Mouse (Mus musculus) liver, adult 2 months (tissue): ENCODE measurements around the gene Kif1b. TPM values are rescaled to one million over a fixed set of nuclear protein-coding genes. Genes with fewer than 3 reads are reported as not detected.
"Not testable (repeated sequence)": the region's sequence is repeated elsewhere in the genome, so short reads cannot be mapped to it uniquely, and the experiment has no call there.

Source experiments
- DNase-seq: peaks from one replicate; pipeline ENCODE4 v3.0.0-alpha.2; 2011; ENCODE audit warnings: low read depth, low spot score; ENCODE audit errors: extremely low read depth
- H3K27ac ChIP-seq: fragments of 200-500 bp; replicated peaks from 2 replicates; pipeline ENCODE4 v1.5.1; 2012; ENCODE audit warnings: low read depth, mild to moderate bottlenecking, control low read depth, inconsistent platforms, low read length; ENCODE audit not compliant: insufficient read depth
- H3K27me3 ChIP-seq: fragments of 200-500 bp; 2 replicates; pipeline ENCODE4 v1.6.1; 2012; ENCODE audit warnings: mild to moderate bottlenecking, moderate library complexity, low read length, inconsistent platforms; ENCODE audit not compliant: control insufficient read depth, insufficient read depth
- H3K36me3 ChIP-seq: fragments of 200-500 bp; 2 replicates; pipeline ENCODE4 v1.6.1; 2012; ENCODE audit warnings: low read length, inconsistent platforms; ENCODE audit not compliant: control insufficient read depth, insufficient read depth
- H3K4me1 ChIP-seq: fragments of 200-500 bp; 2 replicates; pipeline ENCODE4 v1.6.1; 2011; ENCODE audit warnings: low read length; ENCODE audit not compliant: control insufficient read depth, insufficient read depth
- H3K4me3 ChIP-seq: fragments of 200-500 bp; 2 replicates; pipeline ENCODE4 v1.5.1; 2011; ENCODE audit warnings: low read depth, mild to moderate bottlenecking, control low read depth, low read length, moderate library complexity; ENCODE audit not compliant: insufficient read depth
- H3K79me2 ChIP-seq: fragments of 200-500 bp; 2 replicates; pipeline ENCODE4 v1.6.1; 2012; ENCODE audit warnings: inconsistent platforms, mild to moderate bottlenecking, low read length, moderate library complexity; ENCODE audit not compliant: control insufficient read depth, insufficient read depth
- H3K9ac ChIP-seq: fragments of 200-500 bp; 2 replicates; pipeline ENCODE4 v1.6.1; 2012; ENCODE audit warnings: low read depth, mild to moderate bottlenecking, control low read depth, inconsistent platforms, low read length
- CTCF ChIP-seq: fragments of 200-500 bp; IDR thresholded peaks from 2 replicates; pipeline ENCODE4 v1.5.1; 2011; ENCODE audit warnings: low read depth, low read length, control low read depth
- POLR2A ChIP-seq: fragments of 200-500 bp; IDR thresholded peaks from 2 replicates; pipeline ENCODE4 v1.6.1; 2011; ENCODE audit warnings: low read length, control low read depth; ENCODE audit not compliant: insufficient read depth; ENCODE audit errors: extremely low read depth
- WGBS: fragments of 180-500 bp; shearing (Covaris S2); methylation state at CpG from one replicate; pipeline ENCODE4 v1.1.7; 2018; 5-methylcytosine and 5-hydroxymethylcytosine counted together
- polyA plus RNA-seq: library from polyadenylated mRNA; depleted of rRNA; stranded (reverse); fragments of >200 nt; gene quantifications from 2 replicates; pipeline ENCODE4 v1.2.3, GENCODE M21; 2012
- total RNA-seq: library from RNA; depleted of rRNA; stranded (reverse); fragments of >200 nt; gene quantifications from 2 replicates; pipeline ENCODE4 v1.2.3, GENCODE M21; 2014

Kif1b gene
- total and polyA plus RNA-seq, 2 experiments: 41.2 to 74.4 TPM

DNA sequence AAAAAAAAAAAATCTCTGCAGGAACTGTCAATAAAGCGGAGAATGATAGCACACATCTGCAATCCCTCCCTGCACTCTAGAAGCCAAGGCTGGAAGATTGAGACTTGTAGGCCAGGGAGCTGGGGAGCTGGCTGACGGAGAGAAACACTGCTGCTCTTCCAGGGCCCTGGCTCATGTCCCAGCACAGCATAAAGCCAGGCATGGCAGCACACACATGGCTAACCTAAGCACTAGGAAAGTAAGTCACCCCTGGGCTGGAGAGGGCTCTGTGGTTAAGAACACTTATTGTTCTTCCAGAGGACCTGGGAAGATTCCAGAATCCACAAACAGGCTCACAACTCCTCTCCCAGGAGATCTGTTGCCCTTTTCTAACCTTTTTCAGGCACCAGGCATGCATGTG, 134.8 kb downstream of the Kif1b start:
- no peak overlapping the region for H3K9ac ChIP-seq
- peak; percentile 28 for DNase-seq
- H3K27me3 ChIP-seq: no peaks in the 10 kb centered on the region
- H3K4me1 ChIP-seq: peaks cover 18% of the 10 kb centered on the region
- H3K36me3 ChIP-seq: peaks cover 4% of the 10 kb centered on the region; the same call in 1 of the 2 replicates
- H3K79me2 ChIP-seq: no peaks in the 10 kb centered on the region
- 52% methylated on average over 2 of the region's 2 CpGs for WGBS
- no peak overlapping the region for H3K27ac ChIP-seq
- H3K4me3 ChIP-seq: no peak overlapping the region
- TF ChIP-seq CTCF (no peak), POLR2A (no peak)

DNA sequence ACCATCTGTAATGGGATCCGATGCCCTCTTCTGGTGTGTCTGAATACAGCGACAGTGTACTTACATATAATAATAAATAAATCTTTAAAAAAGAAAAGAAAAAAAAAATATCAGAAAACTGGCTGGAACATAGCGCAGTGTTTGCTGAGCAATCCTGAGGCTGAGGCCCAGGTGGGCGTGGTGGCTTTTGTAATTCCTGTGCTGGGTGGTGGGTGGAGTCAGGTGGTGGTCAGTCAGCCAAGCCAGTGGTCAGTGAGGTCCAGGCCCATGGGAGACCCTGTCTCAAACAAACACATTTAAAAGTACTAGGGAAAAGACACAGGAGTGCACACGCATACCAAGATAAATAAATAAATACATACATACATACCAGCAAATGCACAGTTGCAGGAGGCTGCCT, 135.4 kb downstream of the Kif1b start:
- TF ChIP-seq CTCF (no peak), POLR2A (no peak)

DNA sequence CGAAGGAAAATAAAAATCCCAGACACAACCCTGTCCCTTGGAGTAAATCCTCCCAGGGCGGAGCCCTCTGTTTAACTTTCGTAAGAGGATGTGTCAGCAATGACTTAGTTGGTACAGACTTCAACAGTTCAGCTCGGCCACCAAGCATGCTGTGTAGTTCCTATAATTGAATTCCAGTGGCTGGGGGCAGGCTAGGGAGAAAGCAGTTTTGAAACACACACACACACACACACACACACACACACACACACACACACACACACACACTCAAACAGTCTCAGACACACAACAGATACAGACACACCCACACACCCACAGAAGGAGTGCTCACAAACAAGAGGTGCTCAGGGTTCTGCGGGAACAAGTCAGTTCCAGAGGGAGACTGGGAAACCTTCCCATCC, 135.9 kb downstream of the Kif1b start:
- TF ChIP-seq POLR2A: no peak
- no peak for TF ChIP-seq CTCF
- Histone ChIP-seq H3K36me3 (peaks cover 4% of the 10 kb centered on the region; the same call in 1 of the 2 replicates), H3K27ac (peak overlapping the region; percentile 61), H3K79me2 (no peaks in the 10 kb centered on the region), H3K9ac (no peak overlapping the region), H3K4me3 (no peak overlapping the region), H3K4me1 (peaks cover 16% of the 10 kb centered on the region), H3K27me3 (no peaks in the 10 kb centered on the region)
- peak; percentile 69 for DNase-seq
- WGBS: 20% methylated on average over 5 of the region's 5 CpGs

More for the DNA sequence above, 135.4 kb downstream of the Kif1b start:
- Histone ChIP-seq H3K27ac (no peak overlapping the region), H3K4me1 (peaks cover 18% of the 10 kb centered on the region), H3K27me3 (no peaks in the 10 kb centered on the region), H3K79me2 (no peaks in the 10 kb centered on the region), H3K4me3 (no peak overlapping the region), H3K9ac (no peak overlapping the region), H3K36me3 (peaks cover 4% of the 10 kb centered on the region; the same call in 1 of the 2 replicates)
- peak; percentile 13 for DNase-seq
- 79% methylated on average over 5 of the region's 5 CpGs for WGBS

DNA sequence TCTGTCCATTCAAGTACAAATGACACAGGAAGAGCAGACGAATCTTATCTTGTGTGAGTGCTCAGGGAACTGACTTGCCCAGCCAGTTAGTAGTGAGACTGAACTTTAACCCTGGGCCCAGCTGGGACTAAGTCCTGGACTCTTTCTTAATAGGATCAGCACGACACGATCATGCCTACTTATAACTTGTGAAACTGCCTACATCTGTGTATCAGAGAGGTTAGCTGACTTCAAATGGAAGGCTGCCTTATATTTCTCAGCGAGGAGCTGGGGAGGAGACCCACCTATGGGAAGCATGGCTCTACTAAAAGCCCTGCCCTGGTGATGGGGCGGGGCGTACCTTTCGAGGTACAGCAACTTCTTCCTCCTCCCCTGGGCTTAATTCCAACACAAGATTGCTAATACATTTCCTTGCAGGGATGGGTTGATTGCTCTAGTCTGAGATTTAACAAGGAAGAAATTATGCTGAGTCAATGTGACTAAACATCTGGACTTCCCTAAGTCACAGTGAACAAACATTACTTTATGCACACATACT, 137.0 kb downstream of the Kif1b start:
- Histone ChIP-seq H3K4me1 (peaks cover 17% of the 10 kb centered on the region), H3K27me3 (no peaks in the 10 kb centered on the region), H3K27ac (peak overlapping the region; percentile 81), H3K79me2 (no peaks in the 10 kb centered on the region; the same call in 1 of the 2 replicates), H3K9ac (no peak overlapping the region), H3K4me3 (no peak overlapping the region), H3K36me3 (no peaks in the 10 kb centered on the region)
- peak; percentile 86 for DNase-seq
- 38% methylated on average over 7 of the region's 7 CpGs for WGBS
- TF ChIP-seq CTCF (no peak), POLR2A (no peak)

DNA sequence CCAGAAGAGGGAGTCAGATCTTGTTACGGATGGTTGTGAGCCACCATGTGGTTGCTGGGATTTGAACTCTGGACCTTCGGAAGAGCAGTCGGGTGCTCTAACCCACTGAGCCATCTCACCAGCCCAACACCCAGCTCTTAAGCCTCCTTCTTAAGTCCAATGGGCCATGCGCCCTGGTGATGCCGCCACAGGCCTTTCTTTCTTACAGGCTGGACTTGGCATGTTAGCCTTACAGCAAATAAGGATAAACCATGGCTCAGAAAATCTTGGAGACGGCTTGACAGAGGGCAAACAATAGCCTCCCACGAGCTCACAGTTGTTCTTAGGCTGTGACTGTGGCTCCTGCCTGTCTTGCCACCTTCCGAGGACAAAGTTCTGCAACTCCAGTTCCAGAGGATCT, 137.6 kb downstream of the Kif1b start:
- H3K27me3 ChIP-seq, DNase-seq, H3K4me3 ChIP-seq, H3K9ac ChIP-seq, H3K79me2 ChIP-seq, H3K36me3 ChIP-seq: not testable (repeated sequence)
- Histone ChIP-seq H3K27ac (peak overlapping the region; percentile 81), H3K4me1 (peaks cover 19% of the 10 kb centered on the region)
- 62% methylated on average over 7 of the region's 8 CpGs for WGBS

DNA sequence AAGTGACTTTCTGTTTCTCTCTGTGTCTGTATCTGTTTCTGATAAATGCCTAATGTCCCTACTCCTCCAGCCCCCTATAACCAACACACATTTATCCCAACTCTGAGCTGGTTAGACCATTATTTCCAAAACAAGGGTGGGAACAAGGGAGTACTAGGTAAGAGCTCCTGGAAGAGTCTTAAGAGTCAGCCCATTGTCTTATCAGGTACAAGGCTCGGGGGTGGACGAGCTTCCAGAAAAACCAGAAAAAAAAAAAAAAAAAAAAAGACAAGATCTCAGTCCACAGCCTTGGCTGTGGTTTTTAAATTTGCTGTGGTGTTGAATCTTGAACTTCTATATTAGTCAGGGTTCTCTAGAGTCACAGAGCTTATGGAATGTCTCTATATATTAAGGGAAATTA, 139.5 kb downstream of the Kif1b start:
- H3K27ac ChIP-seq: no peak overlapping the region
- TF ChIP-seq CTCF (no peak), POLR2A (no peak)
- no peak overlapping the region for H3K9ac ChIP-seq

More for the DNA sequence above, 139.5 kb downstream of the Kif1b start:
- Histone ChIP-seq H3K4me1 (peaks cover 19% of the 10 kb centered on the region), H3K4me3 (no peak overlapping the region), H3K36me3 (no peaks in the 10 kb centered on the region), H3K27me3 (no peaks in the 10 kb centered on the region), H3K79me2 (no peaks in the 10 kb centered on the region; the same call in 1 of the 2 replicates)
- no peak for DNase-seq
- 74% methylated on average over 2 of the region's 2 CpGs for WGBS
